Mouse (Mus musculus) lung, adult 2 months (tissue): ENCODE measurements around the gene Rpl5. TPM values are rescaled to one million over a fixed set of nuclear protein-coding genes. Genes with fewer than 3 reads are reported as not detected.

Source experiments
- DNase-seq: peaks from one replicate; pipeline ENCODE4 v3.0.0; 2022
- H3K4me1 ChIP-seq: fragments of 200-500 bp; 2 replicates; pipeline ENCODE4 v1.6.1; 2011; ENCODE audit warnings: low read length; ENCODE audit not compliant: control insufficient read depth, insufficient read depth
- H3K4me3 ChIP-seq: fragments of 200-500 bp; replicated peaks from 2 replicates; pipeline ENCODE3; 2011; ENCODE audit warnings: low read depth, mild to moderate bottlenecking, control low read depth, low read length; ENCODE audit errors: extremely low read depth
- CTCF ChIP-seq: fragments of 200-500 bp; IDR thresholded peaks from 2 replicates; pipeline ENCODE4 v1.5.1; 2011; ENCODE audit warnings: mild to moderate bottlenecking, low read length, control low read depth; ENCODE audit not compliant: insufficient read depth
- POLR2A ChIP-seq: fragments of 200-500 bp; IDR thresholded peaks from 2 replicates; pipeline ENCODE4 v1.6.1; 2011; ENCODE audit warnings: low read depth, mild to moderate bottlenecking, control low read depth, low read length, borderline replicate concordance; ENCODE audit errors: extremely low read depth
- WGBS: fragments of 180-500 bp; shearing (Covaris S2); methylation state at CpG from one replicate; pipeline ENCODE4 v1.1.7; 2018; 5-methylcytosine and 5-hydroxymethylcytosine counted together
- polyA plus RNA-seq: library from polyadenylated mRNA; depleted of rRNA; stranded (reverse); fragments of >200 nt; gene quantifications from 2 replicates; pipeline ENCODE4 v1.2.3, GENCODE M21; 2012

Gene Rpl5
- polyA plus RNA-seq, 1 experiment: 18.8 TPM

GRCm38 (mm10) chr5:107896265-107896664 lies 4.0 kb upstream of the Rpl5 start:
- TF ChIP-seq POLR2A: no peak
- 62% methylated on average over 1 of the region's 1 CpGs for whole genome bisulfite sequencing
- DNase-seq: no peak
- no peaks in the 10 kb centered on the region; the same call in 1 of the 2 replicates for H3K4me1 ChIP-seq
- no peak overlapping the region for H3K4me3 ChIP-seq

DNA sequence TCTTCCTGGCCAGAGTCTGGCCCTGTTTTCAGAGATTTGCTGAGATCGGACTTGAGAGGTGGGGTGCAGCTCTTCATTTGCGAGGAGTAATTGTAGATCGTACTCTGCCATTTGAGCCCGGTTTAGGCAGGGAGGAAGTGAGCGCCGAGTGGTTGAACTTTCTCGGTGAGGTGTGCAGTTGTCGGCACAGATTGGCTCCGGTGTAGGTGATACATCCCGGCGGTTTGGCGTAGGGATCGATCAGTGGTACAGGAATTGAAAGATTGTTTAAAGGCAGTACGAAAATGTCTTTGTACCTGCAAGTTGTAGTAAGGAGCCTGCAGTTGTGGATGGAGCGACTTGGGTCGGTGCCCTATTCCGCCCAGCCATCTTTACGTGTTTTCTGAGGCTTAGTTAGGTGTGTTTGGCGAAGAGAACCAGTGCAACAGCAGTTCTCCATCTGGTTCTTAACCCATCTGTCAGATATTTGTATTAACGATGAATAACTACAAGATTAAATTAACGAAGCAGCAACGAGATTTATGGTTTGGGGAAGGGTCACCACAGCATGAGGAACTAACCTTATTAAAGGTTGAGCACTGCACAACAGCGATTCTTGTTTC lies 813 bp downstream of the Rpl5 start:
- no peak for DNase-seq
- TF ChIP-seq POLR2A: no peak
- TF ChIP-seq CTCF: no peak
- WGBS: under 1% methylated on average over 23 of the region's 23 CpGs
- H3K4me1 ChIP-seq: peaks cover 2% of the 10 kb centered on the region; the same call in 1 of the 2 replicates
- peak overlapping the region; percentile 97 for H3K4me3 ChIP-seq

- no peak for TF ChIP-seq CTCF
- TF ChIP-seq POLR2A: no peak
- no peak for DNase-seq
- Histone ChIP-seq H3K4me1 (peaks cover 2% of the 10 kb centered on the region; the same call in 1 of the 2 replicates), H3K4me3 (no peak overlapping the region)
- WGBS: 54% methylated on average over 3 of the region's 3 CpGs
Observed at GRCm38 (mm10) chr5:107904325-107904724, 4.0 kb downstream of the Rpl5 start.

DNA sequence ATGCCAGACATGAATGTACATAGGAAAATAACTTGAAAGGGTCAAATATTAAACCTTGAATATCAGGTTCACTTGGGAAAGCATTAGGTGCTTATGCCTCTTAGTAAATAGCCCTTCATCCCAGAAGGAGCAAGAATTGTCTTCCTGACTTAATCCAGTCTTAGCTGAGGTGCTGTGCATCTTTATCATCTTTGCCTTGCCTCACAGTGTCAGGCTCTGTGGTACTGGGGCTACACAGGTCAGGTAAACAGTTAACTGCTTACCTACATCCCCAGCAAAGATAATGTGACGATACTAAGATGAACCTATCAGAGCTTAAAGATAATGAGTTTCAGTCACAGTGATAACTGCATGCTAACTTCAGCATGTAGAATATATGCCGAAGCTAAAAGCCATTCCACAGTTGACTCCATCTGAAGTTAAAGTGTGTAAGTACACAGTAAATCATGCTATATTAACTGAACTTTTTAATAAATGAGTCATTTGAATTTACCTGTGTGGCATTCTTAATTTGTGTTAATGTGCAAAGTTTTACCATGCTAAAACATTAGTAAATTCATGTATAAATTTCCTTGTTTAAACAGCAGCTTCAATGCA lies 8.3 kb downstream of the Rpl5 start:
- 89% methylated on average over 2 of the region's 2 CpGs for WGBS
- Histone ChIP-seq H3K4me1 (no peaks in the 10 kb centered on the region), H3K4me3 (no peak overlapping the region)
- DNase-seq: no peak
- TF ChIP-seq CTCF (no peak), POLR2A (no peak)

GRCm38 (mm10) chr5:107909668-107910067 lies 9.4 kb downstream of the Rpl5 start:
- Histone ChIP-seq H3K4me3 (no peak overlapping the region), H3K4me1 (no peaks in the 10 kb centered on the region)
- WGBS: 75% methylated on average over 3 of the region's 3 CpGs
- no peak for DNase-seq
- TF ChIP-seq POLR2A (no peak), CTCF (no peak)

DNA sequence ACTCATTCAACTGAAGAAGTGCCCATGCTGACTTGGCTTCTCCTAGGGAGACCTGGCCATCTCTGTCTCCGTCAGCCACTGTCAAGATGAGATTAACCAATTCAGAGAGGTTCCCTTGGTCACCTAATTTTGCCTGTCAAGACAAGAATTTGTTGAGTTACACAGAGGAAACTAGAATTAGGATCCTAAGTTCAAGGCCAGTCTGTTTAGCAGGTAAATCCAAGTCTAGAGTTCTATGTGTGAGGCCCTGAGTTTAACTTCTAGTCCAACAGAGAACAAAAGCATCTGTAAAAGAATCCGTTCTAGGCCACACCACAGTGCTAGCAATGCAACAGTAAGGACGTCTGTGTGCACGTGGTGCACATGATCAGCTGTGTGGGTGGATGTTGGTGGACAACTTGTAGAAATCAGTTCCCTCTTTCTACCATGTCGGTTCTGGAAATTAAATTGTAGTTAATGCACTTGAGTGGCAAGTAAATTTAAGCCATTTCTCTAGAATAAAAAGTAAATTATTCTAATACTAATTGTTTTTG lies 9.8 kb downstream of the Rpl5 start:
- TF ChIP-seq CTCF: no peak
- TF ChIP-seq POLR2A: no peak
- no peak overlapping the region for H3K4me3 ChIP-seq
- 60% methylated on average over 5 of the region's 5 CpGs for WGBS
- no peaks in the 10 kb centered on the region for H3K4me1 ChIP-seq
- DNase-seq: no peak

DNA sequence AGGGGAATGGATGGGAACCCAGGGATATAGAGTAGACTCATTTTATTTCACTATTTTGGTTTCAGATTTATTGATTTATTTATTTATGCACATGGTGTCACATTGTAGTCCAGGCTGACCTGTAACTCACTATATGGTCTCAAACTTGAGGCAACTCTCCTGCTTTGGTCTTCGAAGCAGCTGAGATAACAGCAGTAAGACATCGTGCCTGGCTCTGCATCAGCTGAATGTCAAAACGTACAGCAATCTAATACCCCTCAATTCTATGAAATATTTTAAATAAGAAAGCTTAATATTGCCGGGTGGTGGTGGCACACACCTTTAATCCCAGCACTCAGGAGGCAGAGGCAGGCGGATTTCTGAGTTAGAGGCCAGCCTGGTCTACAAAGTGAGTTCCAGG lies 10.7 kb downstream of the Rpl5 start:
- WGBS: 89% methylated on average over 5 of the region's 5 CpGs
- Histone ChIP-seq H3K4me1 (no peaks in the 10 kb centered on the region), H3K4me3 (no peak overlapping the region)
- no peak for DNase-seq
- TF ChIP-seq POLR2A (no peak), CTCF (no peak)

DNA sequence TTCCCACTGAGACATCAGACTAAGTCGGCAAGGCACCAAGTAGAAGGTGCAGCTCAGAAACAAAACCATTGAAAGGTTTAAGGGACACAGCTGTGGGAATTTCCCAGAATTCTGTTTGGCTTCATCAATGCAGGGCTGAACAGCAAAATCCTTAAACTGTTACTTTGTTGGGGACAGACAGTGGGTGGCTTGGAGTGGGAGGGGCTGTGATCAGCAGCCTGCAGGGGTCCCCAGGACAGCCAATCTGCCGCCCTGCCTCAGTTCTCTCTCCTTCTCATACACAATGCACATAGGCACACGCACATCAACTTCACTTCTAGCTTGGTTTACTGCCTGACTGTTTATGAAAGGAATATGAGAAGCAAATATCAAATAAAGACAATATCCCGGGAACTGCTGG lies 15.0 kb downstream of the Rpl5 start:
- DNase-seq: no peak
- Histone ChIP-seq H3K4me3 (no peak overlapping the region), H3K4me1 (no peaks in the 10 kb centered on the region)
- TF ChIP-seq POLR2A (no peak), CTCF (no peak)
- 68% methylated on average over 4 of the region's 4 CpGs for WGBS

DNA sequence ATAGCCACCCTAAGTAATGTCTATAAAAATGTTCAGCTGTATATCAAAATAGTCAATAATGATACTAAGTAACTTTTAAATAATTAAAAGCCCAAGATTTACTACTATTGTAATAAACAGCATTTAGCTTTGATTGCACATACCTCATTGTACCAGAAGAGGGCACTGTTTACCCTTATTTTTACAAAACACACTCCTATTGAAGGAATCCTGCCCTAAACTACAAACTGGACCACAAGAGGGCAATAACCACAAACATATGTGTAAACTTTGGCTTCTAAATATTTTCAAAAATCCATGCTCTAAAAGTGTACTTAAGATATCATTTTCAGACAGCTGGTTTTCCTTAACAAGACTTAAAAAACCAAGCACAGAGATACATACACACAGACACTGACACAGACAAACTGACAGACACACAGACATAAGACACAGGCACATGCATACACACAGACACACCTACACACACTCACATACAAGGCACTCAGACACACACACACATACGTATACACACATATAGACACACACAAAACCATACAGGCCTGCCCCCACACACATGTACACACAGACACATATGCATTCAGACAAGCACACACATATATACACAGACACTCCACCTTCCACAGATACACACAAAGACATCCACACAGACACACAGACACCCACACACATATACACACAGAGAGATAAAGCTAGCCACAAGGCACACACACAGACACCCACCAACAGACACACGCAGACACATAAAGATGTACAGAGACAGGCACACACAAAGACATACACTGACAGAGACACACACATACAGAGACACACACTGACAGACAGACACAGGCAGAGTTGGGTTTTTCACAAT lies 21.3 kb downstream of the Rpl5 start:
- DNase-seq: no peak
- Histone ChIP-seq H3K4me3 (no peak overlapping the region), H3K4me1 (no peaks in the 10 kb centered on the region; the same call in 1 of the 2 replicates)
- WGBS: 79% methylated on average over 2 of the region's 2 CpGs
- TF ChIP-seq CTCF (peak; percentile 41; the same call in 1 of the 2 replicates), POLR2A (no peak)
